Mouse (Mus musculus) myocyte (in vitro differentiated cells): Measurements from ENCODE around the gene Clic1. TPM values are rescaled to one million over a fixed set of nuclear protein-coding genes. Genes with fewer than 3 reads are reported as not detected.

Experiments
- H3K27me3 ChIP-seq: one replicate; pipeline ENCODE4 v1.6.1; 2011; ENCODE audit not compliant: control insufficient read depth, insufficient read depth, insufficient read length
- H3K36me3 ChIP-seq: one replicate; pipeline ENCODE4 v1.6.1; 2011; ENCODE audit not compliant: control insufficient read depth, insufficient read depth
- H3K4me2 ChIP-seq: one replicate; pipeline ENCODE4 v1.6.1; 2011; ENCODE audit warnings: low read depth, control low read depth
- H3K4me3 ChIP-seq: one replicate; pipeline ENCODE4 v1.5.1; 2011; ENCODE audit warnings: mild to moderate bottlenecking, control low read depth, moderate library complexity
- H3K79me2 ChIP-seq: one replicate; pipeline ENCODE4 v1.6.1; 2011; ENCODE audit not compliant: control insufficient read depth, insufficient read depth
- H3ac ChIP-seq: one replicate; pipeline ENCODE4 v1.6.1; 2011; ENCODE audit not compliant: control insufficient read depth, insufficient read length
- CEBPB ChIP-seq: IDR thresholded peaks from 2 replicates; pipeline ENCODE4 v1.6.1; 2011; ENCODE audit warnings: mild to moderate bottlenecking, moderate library complexity; ENCODE audit not compliant: poor library complexity, insufficient read depth, severe bottlenecking
- E2F4 ChIP-seq: IDR thresholded peaks from one replicate; pipeline ENCODE4 v1.6.1; 2011; ENCODE audit warnings: mild to moderate bottlenecking, control low read depth, moderate library complexity; ENCODE audit not compliant: insufficient read depth
- MAX ChIP-seq: IDR thresholded peaks from one replicate; pipeline ENCODE4 v1.6.1; 2011; ENCODE audit warnings: low read depth, mild to moderate bottlenecking, control low read depth
- MYOD1 ChIP-seq, 3 experiments: IDR thresholded peaks; one replicate each; pipeline ENCODE4 v1.6.1; 2011; ENCODE audit warnings: control low read depth in 2 of 3, low read depth in 2 of 3, mild to moderate bottlenecking in 2 of 3, moderate library complexity in 1 of 3; ENCODE audit not compliant: insufficient read length in 2 of 3, control insufficient read depth in 1 of 3
- MYOG ChIP-seq, 3 experiments: IDR thresholded peaks; one replicate each; pipeline ENCODE4 v1.6.1; 2011; ENCODE audit warnings: control low read depth in 2 of 3, low read depth in 2 of 3, mild to moderate bottlenecking in 2 of 3; ENCODE audit not compliant: insufficient read length in 2 of 3, control insufficient read depth in 1 of 3, insufficient read depth in 1 of 3
- POLR2A ChIP-seq: IDR thresholded peaks from one replicate; pipeline ENCODE4 v1.6.1; 2011; ENCODE audit warnings: low read depth, mild to moderate bottlenecking, control low read depth, moderate library complexity; ENCODE audit not compliant: insufficient read length
- POLR2AphosphoS2 ChIP-seq: IDR thresholded peaks from one replicate; pipeline ENCODE4 v1.6.1; 2011; ENCODE audit warnings: low read depth, control low read depth; ENCODE audit not compliant: insufficient read length
- REST ChIP-seq: IDR thresholded peaks from one replicate; pipeline ENCODE4 v1.6.1; 2011; ENCODE audit warnings: mild to moderate bottlenecking, control low read depth, moderate library complexity; ENCODE audit not compliant: insufficient read depth, insufficient read length
- SRF ChIP-seq: IDR thresholded peaks from one replicate; pipeline ENCODE4 v1.6.1; 2011; ENCODE audit warnings: low read depth; ENCODE audit not compliant: control insufficient read depth, insufficient read length
- TCF12 ChIP-seq: IDR thresholded peaks from one replicate; pipeline ENCODE4 v1.6.1; 2011; ENCODE audit warnings: mild to moderate bottlenecking, control low read depth; ENCODE audit not compliant: poor library complexity, insufficient read depth, severe bottlenecking
- TCF3 ChIP-seq: IDR thresholded peaks from one replicate; pipeline ENCODE4 v1.6.1; 2011; ENCODE audit warnings: low read depth, control low read depth; ENCODE audit not compliant: insufficient read length
- USF1 ChIP-seq: IDR thresholded peaks from one replicate; pipeline ENCODE4 v1.6.1; 2011; ENCODE audit warnings: low read depth, mild to moderate bottlenecking, control low read depth, moderate library complexity
- polyA plus RNA-seq: library from polyadenylated mRNA; unstranded; fragments of >200 nt; fragmentation: generic; extraction: Trizol; gene quantifications from one replicate; pipeline ENCODE4 v1.2.1, GENCODE M21; 2012; ENCODE audit warnings: missing spikeins

Gene Clic1
- polyA plus RNA-seq, 1 experiment: 412 TPM

DNA sequence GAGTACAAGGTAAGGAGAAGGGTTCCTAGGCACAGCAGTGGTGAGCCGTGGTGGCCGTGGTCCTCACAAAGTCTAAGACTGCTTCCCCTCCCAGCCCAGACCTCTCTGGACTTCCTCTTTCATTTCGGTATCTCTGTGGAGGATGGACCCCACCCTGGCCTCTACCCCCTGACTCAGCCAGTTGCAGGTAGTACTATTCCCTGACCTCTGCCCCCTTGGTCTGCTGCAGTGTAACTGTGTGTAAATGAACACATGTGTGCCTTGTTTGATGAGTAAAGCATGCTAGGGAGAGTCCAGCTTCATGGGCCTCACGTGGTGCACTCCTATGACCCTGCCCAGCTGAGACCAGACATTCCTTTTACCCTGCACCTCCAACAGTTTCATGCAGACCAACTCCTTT is 26.0 kb upstream of the Clic1 start:
- H3K36me3 ChIP-seq: no peaks in the 10 kb centered on the region
- H3ac ChIP-seq: no peak overlapping the region
- H3K4me2 ChIP-seq: no peak overlapping the region
- H3K4me3 ChIP-seq: no peak overlapping the region
- no peaks in the 10 kb centered on the region for H3K27me3 ChIP-seq
- TF ChIP-seq TCF3: no peak
- TF ChIP-seq MAX: no peak
- no peak for TF ChIP-seq CEBPB
- TF ChIP-seq TCF12: no peak
- TF ChIP-seq REST: no peak
- no peak for TF ChIP-seq MYOD1 (IDR thresholded peaks at IDR 0.05; ENCODE audit: control insufficient read depth in 1 of 3, insufficient read length in 2 of 3, low read depth in 2 of 3)
- no peak for TF ChIP-seq E2F4
- no peak for TF ChIP-seq POLR2AphosphoS2
- TF ChIP-seq USF1: no peak
- no peaks in the 10 kb centered on the region for H3K79me2 ChIP-seq

DNA sequence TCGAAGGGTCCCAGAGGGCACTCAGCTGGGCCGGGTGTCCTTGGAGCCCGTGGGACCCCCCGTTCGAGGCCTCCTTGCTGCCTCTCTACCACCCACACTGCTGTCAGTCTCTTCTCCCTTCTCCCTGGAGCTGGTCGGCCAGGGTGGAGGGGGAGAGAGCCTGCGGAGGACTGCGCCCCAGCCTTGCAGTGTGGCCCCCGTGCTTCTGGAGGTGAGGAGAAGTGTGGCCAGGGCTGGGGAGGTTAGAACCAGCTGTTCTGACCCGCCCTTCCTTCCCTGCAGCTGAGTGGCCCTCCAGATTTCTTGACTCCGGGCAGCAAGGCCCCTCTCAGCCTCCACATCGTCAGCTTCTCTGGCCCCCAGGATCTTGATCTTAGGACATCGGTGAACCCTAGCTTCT is 25.5 kb upstream of the Clic1 start:
- TF ChIP-seq POLR2AphosphoS2: no peak
- TF ChIP-seq MAX: no peak
- TF ChIP-seq REST: no peak
- TF ChIP-seq MYOD1 (IDR thresholded peaks at IDR 0.05; ENCODE audit: control insufficient read depth in 1 of 3, insufficient read length in 2 of 3, low read depth in 2 of 3): no peak
- no peak for TF ChIP-seq USF1
- TF ChIP-seq TCF12: no peak
- no peak for TF ChIP-seq TCF3
- TF ChIP-seq MYOG (IDR thresholded peaks at IDR 0.05; ENCODE audit: control insufficient read depth in 1 of 3, insufficient read depth in 1 of 3, insufficient read length in 2 of 3, low read depth in 2 of 3): no peak
- TF ChIP-seq SRF: no peak
- no peak for TF ChIP-seq POLR2A
- no peak for TF ChIP-seq CEBPB
- TF ChIP-seq E2F4: no peak
- no peak overlapping the region for H3ac ChIP-seq

GRCm38 (mm10) chr17:35024691-35025488 is 24.9 kb upstream of the Clic1 start:
- Histone ChIP-seq H3K27me3 (no peaks in the 10 kb centered on the region), H3K4me2 (no peak overlapping the region), H3ac (no peak overlapping the region), H3K4me3 (no peak overlapping the region), H3K79me2 (no peaks in the 10 kb centered on the region), H3K36me3 (no peaks in the 10 kb centered on the region)
- TF ChIP-seq POLR2AphosphoS2 (no peak), CEBPB (no peak), TCF3 (no peak), MYOG (IDR thresholded peaks at IDR 0.05; ENCODE audit: control insufficient read depth in 1 of 3, insufficient read depth in 1 of 3, insufficient read length in 2 of 3, low read depth in 2 of 3) (no peak), E2F4 (no peak), MYOD1 (IDR thresholded peaks at IDR 0.05; ENCODE audit: control insufficient read depth in 1 of 3, insufficient read length in 2 of 3, low read depth in 2 of 3) (no peak), USF1 (no peak), SRF (no peak), REST (no peak), MAX (no peak), POLR2A (no peak), TCF12 (no peak)

More for the DNA sequence above, 25.5 kb upstream of the Clic1 start:
- Histone ChIP-seq H3K4me3 (no peak overlapping the region), H3K36me3 (no peaks in the 10 kb centered on the region), H3K27me3 (no peaks in the 10 kb centered on the region), H3K4me2 (no peak overlapping the region), H3K79me2 (no peaks in the 10 kb centered on the region)

DNA sequence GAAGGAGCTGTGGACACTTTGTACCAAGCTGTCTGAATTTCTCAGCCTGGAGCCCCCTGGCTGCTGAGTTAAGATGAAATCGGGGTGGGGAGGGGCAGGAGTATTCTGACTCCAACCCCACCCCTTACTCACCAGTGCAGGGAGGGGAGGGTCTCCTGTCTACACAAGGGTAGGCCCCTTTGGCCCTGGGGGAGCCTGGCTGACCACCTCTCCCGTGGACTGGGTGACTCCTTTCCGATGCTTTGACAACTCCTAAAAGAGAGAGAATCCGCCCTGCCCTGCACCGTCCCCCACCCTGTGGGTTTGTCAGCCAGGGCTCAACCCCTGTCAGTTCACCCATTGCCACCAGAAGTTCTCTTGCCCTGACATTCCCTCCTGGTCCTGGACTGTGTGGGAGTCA is 23.6 kb upstream of the Clic1 start:
- Histone ChIP-seq H3ac (no peak overlapping the region), H3K4me2 (no peak overlapping the region), H3K27me3 (no peaks in the 10 kb centered on the region), H3K36me3 (no peaks in the 10 kb centered on the region), H3K79me2 (no peaks in the 10 kb centered on the region), H3K4me3 (no peak overlapping the region)
- TF ChIP-seq MYOD1 (IDR thresholded peaks at IDR 0.05; ENCODE audit: control insufficient read depth in 1 of 3, insufficient read length in 2 of 3, low read depth in 2 of 3) (no peak), USF1 (no peak)

DNA sequence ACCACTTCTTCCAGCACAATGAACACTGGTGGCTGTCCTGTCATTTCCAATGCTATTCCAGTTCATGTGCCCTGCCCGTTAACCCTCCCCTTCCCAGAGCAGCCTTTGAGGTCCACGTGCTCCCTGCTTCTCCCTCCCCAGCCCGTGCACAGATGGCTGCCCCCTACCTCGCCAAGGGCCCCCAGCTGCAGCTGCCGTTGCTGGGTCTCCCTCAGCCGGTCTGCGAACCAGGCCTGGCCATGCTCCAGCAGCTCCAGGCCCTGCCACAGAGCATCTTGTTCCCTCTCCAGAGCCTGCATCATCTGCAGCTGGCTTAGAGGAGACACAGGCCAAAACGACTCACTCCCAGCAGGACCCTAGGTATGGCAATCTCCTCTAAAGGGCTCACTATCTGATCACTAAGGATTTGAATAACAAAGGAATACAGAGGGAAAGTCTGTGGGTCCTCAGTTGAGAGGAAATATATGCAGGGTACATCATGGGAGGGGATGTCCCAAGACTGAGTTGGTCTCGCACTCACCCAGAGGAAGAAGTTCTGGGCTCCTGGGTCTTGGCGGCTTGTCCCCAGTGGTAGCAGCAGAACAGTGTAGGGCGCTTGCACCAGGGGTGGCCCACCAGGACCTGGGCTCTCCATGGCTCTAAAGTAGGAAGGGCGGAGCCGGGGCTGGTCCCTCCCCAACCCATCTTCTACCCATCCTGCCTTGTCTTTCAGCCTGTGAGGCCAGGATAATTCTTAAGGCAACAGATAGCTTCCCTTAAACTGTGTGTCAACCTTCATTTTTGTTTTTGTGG is 22.3 kb upstream of the Clic1 start, which contains the start of gene Sapcd1:
Gene Sapcd1, minus strand, starts transcription at position 740 of the 792 bp plus-strand sequence.
- Histone ChIP-seq H3K79me2 (no peaks in the 10 kb centered on the region), H3ac (no peak within 1 kb of the TSS), H3K4me3 (no peak within 1 kb of the TSS), H3K4me2 (no peak within 1 kb of the TSS), H3K36me3 (no peaks in the 10 kb centered on the region), H3K27me3 (no peaks in the 10 kb centered on the region)
- TF ChIP-seq CEBPB (no peak), TCF3 (no peak), SRF (no peak), MAX (no peak), E2F4 (no peak), REST (no peak), TCF12 (no peak), POLR2AphosphoS2 (no peak)
